Mouse (Mus musculus) embryonic facial prominence, embryonic 10.5 days (tissue): ENCODE results near the gene Fam171a1. TPM values are rescaled to one million over a fixed set of nuclear protein-coding genes. Genes with fewer than 3 reads are reported as not detected.
"Not testable (repeated sequence)": the region's sequence is repeated elsewhere in the genome, so short reads cannot be mapped to it uniquely, and the experiment has no call there.

ENCODE experiments used
- DNase-seq: peaks from one replicate; pipeline ENCODE4 v3.0.0-alpha.2; 2017; ENCODE audit warnings: low spot score
- H3K27ac ChIP-seq: fragments of 300-500 bp; sonication (generic); replicated peaks from 2 replicates; pipeline ENCODE4 v1.5.1; 2016; ENCODE audit warnings: mild to moderate bottlenecking
- H3K27me3 ChIP-seq: fragments of 300-500 bp; sonication (generic); replicated peaks from 2 replicates; pipeline ENCODE4 v1.6.1; 2016; ENCODE audit warnings: low read depth, mild to moderate bottlenecking; ENCODE audit not compliant: poor library complexity, severe bottlenecking
- H3K36me3 ChIP-seq: fragments of 300-500 bp; sonication (generic); replicated peaks from 2 replicates; pipeline ENCODE4 v1.6.1; 2016; ENCODE audit warnings: mild to moderate bottlenecking, moderate library complexity
- H3K4me1 ChIP-seq: fragments of 300-500 bp; sonication (generic); 2 replicates; pipeline ENCODE4 v1.6.1; 2016
- H3K4me3 ChIP-seq: fragments of 300-500 bp; sonication (generic); 2 replicates; pipeline ENCODE4 v1.5.1; 2016; ENCODE audit warnings: mild to moderate bottlenecking, moderate library complexity
- H3K9me3 ChIP-seq: fragments of 300-500 bp; sonication (generic); 2 replicates; pipeline ENCODE4 v1.6.1; 2016; ENCODE audit warnings: mild to moderate bottlenecking
- WGBS: fragments of 180-500 bp; shearing (Covaris S2); methylation state at CpG from one replicate; pipeline ENCODE4 v1.1.7; 2016; 5-methylcytosine and 5-hydroxymethylcytosine counted together
- polyA plus RNA-seq: library from polyadenylated mRNA; unstranded; fragments of >200 nt; fragmentation: Nextera tagmentation; extraction: Ambion mirVana; gene quantifications from 2 replicates; pipeline ENCODE4 v1.2.1, GENCODE M21; 2016

The Fam171a1 gene
- 38.9 and 39.5 TPM in 2 replicates for polyA plus RNA-seq

DNA sequence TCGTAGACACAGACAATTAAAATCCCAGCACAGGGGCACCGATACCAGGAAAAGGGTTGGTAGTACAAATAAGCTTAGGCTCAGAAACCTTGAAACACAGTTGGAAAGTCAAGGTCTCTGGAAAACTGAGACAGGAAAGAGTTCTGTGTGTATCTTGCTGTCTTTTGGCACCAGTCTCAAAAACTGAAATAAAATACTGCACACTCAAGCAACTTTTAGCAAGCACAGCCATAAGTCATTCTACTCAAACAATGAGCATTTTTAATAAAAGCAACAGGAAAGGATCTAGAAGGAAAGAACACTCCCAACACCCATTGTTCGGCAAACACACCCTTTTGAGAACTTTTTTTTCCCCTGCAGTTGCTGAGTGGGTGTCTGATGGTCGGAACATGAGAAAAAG lies at the start of gene Fam171a1:
TSS of gene Fam171a1 (plus strand) at position 359 of the 400 bp plus-strand sequence.
- Histone ChIP-seq H3K36me3 (no peaks in the 10 kb centered on the region), H3K27me3 (no peaks in the 10 kb centered on the region), H3K4me3 (no peak within 1 kb of the TSS), H3K27ac (no peak within 1 kb of the TSS), H3K9me3 (no peaks in the 10 kb centered on the region; the same call in 1 of the 2 replicates), H3K4me1 (no peaks in the 10 kb centered on the region)
- WGBS = 85% methylated on average over 4 of the region's 4 CpGs
- no peak for DNase-seq

DNA sequence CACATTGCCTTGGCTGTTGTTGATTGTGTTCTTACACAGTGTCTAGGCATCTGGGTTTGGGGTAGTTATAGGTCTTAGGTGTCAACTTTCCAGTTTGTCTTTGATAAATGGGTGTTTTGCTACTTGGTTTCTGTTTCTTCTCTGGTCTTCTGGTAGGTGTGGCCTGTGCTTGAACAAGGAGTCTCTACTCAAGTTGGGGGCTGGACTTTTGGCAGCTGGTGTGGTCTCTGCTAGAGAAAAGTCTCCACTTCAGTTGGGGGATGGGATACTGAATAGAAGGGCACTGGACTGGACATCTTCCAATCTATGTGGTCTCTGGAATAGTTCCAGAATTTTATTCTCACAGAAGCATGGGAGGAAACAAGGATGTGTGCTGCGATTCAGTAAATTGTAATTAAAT lies 44.9 kb upstream of the Fam171a1 start:
- Histone ChIP-seq H3K4me3 (no peak overlapping the region), H3K27ac (no peak overlapping the region), H3K9me3 (peaks cover 31% of the 10 kb centered on the region), H3K4me1 (no peaks in the 10 kb centered on the region), H3K27me3 (no peaks in the 10 kb centered on the region), H3K36me3 (no peaks in the 10 kb centered on the region)
- WGBS = 94% methylated on average over 1 of the region's 1 CpGs
- no peak for DNase-seq

GRCm38 (mm10) chr2:3088361-3088760 lies 25.7 kb upstream of the Fam171a1 start:
- not testable (repeated sequence) for H3K4me3 ChIP-seq, H3K9me3 ChIP-seq, H3K27ac ChIP-seq, H3K27me3 ChIP-seq, DNase-seq, H3K4me1 ChIP-seq, H3K36me3 ChIP-seq
- WGBS = 82% methylated on average over 3 of the region's 3 CpGs

GRCm38 (mm10) chr2:3089274-3089673 lies 24.8 kb upstream of the Fam171a1 start:
- Histone ChIP-seq H3K36me3 (no peaks in the 10 kb centered on the region), H3K4me1 (no peaks in the 10 kb centered on the region), H3K9me3 (0 out of 2 replicates have a peak, but pooled peaks cover 5% of the 10 kb centered on the region), H3K27ac (no peak overlapping the region), H3K4me3 (no peak overlapping the region), H3K27me3 (no peaks in the 10 kb centered on the region)
- WGBS = 15% methylated on average over 1 of the region's 1 CpGs
- DNase-seq = no peak

DNA sequence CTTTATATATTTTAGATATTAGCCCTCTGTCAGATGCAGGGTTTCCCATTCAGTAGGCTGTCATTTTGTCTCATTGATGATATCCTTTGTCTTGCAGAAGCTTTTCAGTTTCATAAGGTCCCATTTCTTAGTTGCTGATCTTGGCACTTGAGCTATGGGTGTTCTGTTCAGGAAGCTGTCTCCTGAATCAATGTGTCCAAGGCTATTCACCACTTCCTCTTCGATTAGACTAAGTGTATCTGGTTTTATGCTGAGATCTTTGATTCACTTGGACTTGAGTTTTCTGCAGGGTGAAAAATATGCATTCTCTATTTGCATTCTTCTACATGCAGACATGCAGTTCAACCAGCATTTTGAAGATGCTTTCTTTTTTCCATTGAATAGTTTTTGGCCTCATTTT lies 17.9 kb upstream of the Fam171a1 start:
- Histone ChIP-seq H3K27ac (no peak overlapping the region), H3K36me3 (no peaks in the 10 kb centered on the region), H3K9me3 (peaks cover 16% of the 10 kb centered on the region; the same call in 1 of the 2 replicates), H3K4me3 (no peak overlapping the region), H3K27me3 (no peaks in the 10 kb centered on the region), H3K4me1 (no peaks in the 10 kb centered on the region)
- WGBS = 62% methylated on average over 1 of the region's 1 CpGs
- DNase-seq = no peak

DNA sequence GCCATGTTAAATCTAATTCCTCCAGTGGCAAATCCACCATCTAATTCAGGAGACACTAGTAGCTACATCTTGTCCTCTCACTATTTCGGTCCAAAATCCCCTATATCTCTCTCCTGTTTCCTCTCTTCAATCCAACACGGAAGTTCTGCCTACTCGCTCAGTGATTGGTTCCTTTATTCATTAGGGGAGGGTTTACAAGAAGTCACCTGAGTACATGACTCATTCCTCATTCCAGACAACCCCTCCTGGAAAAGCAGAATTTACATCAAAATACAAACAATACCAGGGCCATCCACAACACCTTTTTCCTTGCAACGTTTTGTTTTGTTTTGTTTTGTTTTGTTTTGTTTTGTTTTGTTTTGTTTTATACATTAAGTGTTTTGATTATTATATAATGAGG lies 14.1 kb upstream of the Fam171a1 start:
- Histone ChIP-seq H3K4me1 (no peaks in the 10 kb centered on the region), H3K27ac (no peak overlapping the region), H3K27me3 (no peaks in the 10 kb centered on the region), H3K9me3 (peaks cover 8% of the 10 kb centered on the region; the same call in 1 of the 2 replicates), H3K4me3 (no peak overlapping the region), H3K36me3 (no peaks in the 10 kb centered on the region)
- DNase-seq = no peak
- 81% methylated on average over 4 of the region's 4 CpGs for WGBS

DNA sequence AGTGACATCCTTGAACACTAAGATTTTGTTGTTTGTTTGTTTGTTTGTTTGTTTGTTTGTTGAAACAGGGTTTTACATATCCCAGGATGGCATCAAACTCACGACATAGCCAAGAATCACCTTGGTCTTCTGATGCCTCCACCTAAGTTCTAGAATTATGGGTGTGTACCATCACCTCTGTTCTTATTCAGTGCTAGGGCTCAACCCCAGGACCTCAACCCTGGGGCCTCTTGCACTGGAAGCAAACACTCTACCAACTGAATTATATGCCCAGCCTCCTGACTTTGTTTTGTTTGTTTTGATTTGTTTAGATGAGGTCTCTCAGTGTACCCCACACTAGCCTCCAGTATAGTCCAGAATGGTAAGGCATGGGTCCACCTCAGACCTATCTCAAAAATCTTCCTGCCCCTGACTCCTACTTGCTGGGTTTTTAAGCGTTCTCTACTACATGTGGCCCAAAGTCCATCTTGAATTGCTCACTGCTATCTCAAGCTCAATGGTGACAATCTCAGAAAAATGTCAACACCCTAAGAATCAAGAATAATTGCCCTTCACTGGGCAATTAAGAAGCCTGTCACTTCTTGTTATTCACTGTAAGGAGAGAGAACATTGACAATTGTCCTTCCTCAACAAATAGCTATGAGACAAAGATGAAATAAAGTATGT lies 12.6 kb upstream of the Fam171a1 start:
- H3K4me1 ChIP-seq = no peaks in the 10 kb centered on the region
- DNase-seq = no peak
- peaks cover 8% of the 10 kb centered on the region; the same call in 1 of the 2 replicates for H3K9me3 ChIP-seq
- H3K27ac ChIP-seq = no peak overlapping the region
- no peak overlapping the region for H3K4me3 ChIP-seq
- H3K27me3 ChIP-seq = no peaks in the 10 kb centered on the region
- WGBS = 85% methylated on average over 2 of the region's 2 CpGs
- no peaks in the 10 kb centered on the region for H3K36me3 ChIP-seq

DNA sequence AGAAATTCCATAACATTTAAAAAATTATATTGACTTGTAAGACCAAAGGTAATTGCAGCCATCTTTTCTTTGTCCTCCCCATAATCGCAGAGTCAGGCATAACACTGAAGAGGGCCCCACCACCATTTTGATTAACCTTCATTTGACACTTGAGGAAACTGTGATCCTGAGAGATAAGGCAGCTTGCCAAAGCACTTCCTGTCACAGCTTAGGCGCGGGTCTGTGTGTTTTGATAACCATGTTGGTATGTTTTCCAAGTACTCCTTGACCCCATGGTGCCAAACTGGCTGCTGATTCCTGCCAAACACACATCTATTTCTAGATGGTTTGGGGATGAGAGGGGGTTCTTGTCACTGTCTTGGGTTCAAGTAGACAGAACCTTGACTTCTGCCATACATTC lies 11.7 kb upstream of the Fam171a1 start:
- Histone ChIP-seq H3K4me1 (no peaks in the 10 kb centered on the region), H3K36me3 (no peaks in the 10 kb centered on the region), H3K27me3 (no peaks in the 10 kb centered on the region), H3K9me3 (peaks cover 8% of the 10 kb centered on the region; the same call in 1 of the 2 replicates), H3K4me3 (no peak overlapping the region), H3K27ac (no peak overlapping the region)
- DNase-seq = no peak
- 71% methylated on average over 3 of the region's 3 CpGs for WGBS

GRCm38 (mm10) chr2:3107471-3107870 lies 6.6 kb upstream of the Fam171a1 start:
- Histone ChIP-seq H3K27ac (no peak overlapping the region), H3K27me3 (no peaks in the 10 kb centered on the region), H3K4me3 (no peak overlapping the region), H3K36me3 (no peaks in the 10 kb centered on the region), H3K9me3 (no peaks in the 10 kb centered on the region; the same call in 1 of the 2 replicates), H3K4me1 (no peaks in the 10 kb centered on the region)
- DNase-seq = no peak
- 90% methylated on average over 4 of the region's 4 CpGs for WGBS

DNA sequence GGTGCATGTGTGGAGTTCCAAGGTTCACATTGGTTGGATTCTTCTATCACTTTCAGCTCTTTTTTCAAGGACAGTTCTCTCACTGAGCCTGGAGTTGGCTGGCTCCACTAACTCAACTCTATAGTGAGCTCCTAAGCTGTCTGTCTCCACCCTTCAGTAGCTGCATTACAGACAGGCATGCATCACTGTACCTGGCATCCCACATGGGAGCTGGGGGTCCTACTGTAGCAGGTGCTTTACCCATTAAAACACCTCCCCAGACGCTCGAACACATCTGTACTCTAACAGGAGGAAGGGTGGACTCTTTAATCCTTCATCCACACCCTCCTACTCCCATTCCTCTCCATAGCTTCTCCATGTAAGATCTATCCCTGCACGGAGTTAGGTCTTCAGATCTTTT lies 5.6 kb upstream of the Fam171a1 start:
- Histone ChIP-seq H3K4me3 (no peak overlapping the region), H3K9me3 (no peaks in the 10 kb centered on the region; the same call in 1 of the 2 replicates), H3K27me3 (no peaks in the 10 kb centered on the region), H3K4me1 (no peaks in the 10 kb centered on the region), H3K36me3 (no peaks in the 10 kb centered on the region), H3K27ac (no peak overlapping the region)
- no peak for DNase-seq
- 90% methylated on average over 3 of the region's 3 CpGs for WGBS

- 83% methylated on average over 1 of the region's 1 CpGs for WGBS
- Histone ChIP-seq H3K36me3 (no peaks in the 10 kb centered on the region), H3K9me3 (no peaks in the 10 kb centered on the region; the same call in 1 of the 2 replicates), H3K27ac (no peak overlapping the region), H3K4me1 (no peaks in the 10 kb centered on the region), H3K4me3 (no peak overlapping the region), H3K27me3 (no peaks in the 10 kb centered on the region)
- no peak for DNase-seq
These were observed 5.2 kb upstream of the Fam171a1 start for GRCm38 (mm10) chr2:3108834-3109233.

DNA sequence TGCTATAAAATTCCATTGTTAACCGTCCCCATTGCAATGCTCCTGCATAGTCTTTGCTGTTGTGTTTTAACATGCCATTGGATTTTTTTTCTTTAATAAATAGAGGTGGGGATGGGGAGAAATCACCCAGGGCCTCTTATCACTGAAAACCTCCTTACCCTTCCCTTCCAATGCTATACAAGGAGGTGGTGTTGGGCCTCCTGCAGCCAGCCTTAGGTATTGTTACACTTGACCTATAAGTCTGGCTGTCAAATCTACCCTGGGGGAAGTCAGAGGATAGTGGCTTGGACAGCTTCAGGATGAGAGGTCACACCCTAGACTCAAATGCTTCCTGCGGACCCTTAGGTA lies 3.8 kb downstream of the Fam171a1 start:
- no peaks in the 10 kb centered on the region; the same call in 1 of the 2 replicates for H3K9me3 ChIP-seq
- H3K4me3 ChIP-seq = peak overlapping the region; percentile 91
- WGBS = 32% methylated on average over 2 of the region's 2 CpGs
- peak overlapping the region; percentile 95; the same call in 1 of the 2 replicates for H3K27ac ChIP-seq
- DNase-seq = no peak
- no peaks in the 10 kb centered on the region for H3K36me3 ChIP-seq
- H3K4me1 ChIP-seq = peaks cover 19% of the 10 kb centered on the region
- H3K27me3 ChIP-seq = no peaks in the 10 kb centered on the region

- WGBS = 3% methylated on average over 93 of the region's 93 CpGs
- peak; percentile 93 for DNase-seq
- Histone ChIP-seq H3K4me1 (peaks cover 19% of the 10 kb centered on the region), H3K4me3 (peak overlapping the region; percentile 91), H3K27ac (peak overlapping the region; percentile 95), H3K9me3 (no peaks in the 10 kb centered on the region; the same call in 1 of the 2 replicates), H3K27me3 (no peaks in the 10 kb centered on the region), H3K36me3 (no peaks in the 10 kb centered on the region)
These were observed 4.3 kb downstream of the Fam171a1 start for GRCm38 (mm10) chr2:3118203-3118941.
